Mouse (Mus musculus) hindbrain, embryonic 16.5 days (tissue): Measurements from ENCODE around the gene Rgl1. TPM values are rescaled to one million over a fixed set of nuclear protein-coding genes. Genes with fewer than 3 reads are reported as not detected.
A peak's percentile ranks its signal among the peaks of the same experiment; 100 is the strongest.

Experiments
- ATAC-seq: fragments of 200-750 bp; cut with Nextera tagmentation; 2 replicates; pipeline ENCODE4 v1.8.0; 2017; ENCODE audit warnings: moderate TSS enrichment, moderate library complexity
- H3K27ac ChIP-seq: fragments of 300-500 bp; sonication (generic); 2 replicates; pipeline ENCODE4 v1.5.1; 2014; ENCODE audit warnings: low read depth, mild to moderate bottlenecking, control low read depth, low read length, moderate library complexity
- H3K27me3 ChIP-seq: fragments of 300-500 bp; sonication (generic); replicated peaks from 2 replicates; pipeline ENCODE4 v1.6.1; 2014; ENCODE audit warnings: low read length; ENCODE audit not compliant: control insufficient read depth, insufficient read depth
- H3K36me3 ChIP-seq: fragments of 300-500 bp; sonication (generic); 2 replicates; pipeline ENCODE4 v1.6.1; 2014; ENCODE audit warnings: mild to moderate bottlenecking, low read length, moderate library complexity, mixed read lengths; ENCODE audit not compliant: control insufficient read depth, insufficient read depth
- H3K4me1 ChIP-seq: fragments of 300-500 bp; sonication (generic); 2 replicates; pipeline ENCODE4 v1.6.1; 2014; ENCODE audit warnings: low read depth, low read length; ENCODE audit not compliant: control insufficient read depth, insufficient read depth
- H3K4me2 ChIP-seq: fragments of 300-500 bp; sonication (generic); 2 replicates; pipeline ENCODE4 v1.6.1; 2014; ENCODE audit warnings: mild to moderate bottlenecking, low read length, control low read depth, moderate library complexity
- H3K4me3 ChIP-seq: fragments of 300-500 bp; sonication (generic); 2 replicates; pipeline ENCODE4 v1.5.1; 2014; ENCODE audit warnings: mild to moderate bottlenecking, low read length, control low read depth, moderate library complexity
- H3K9ac ChIP-seq: fragments of 300-500 bp; sonication (generic); 2 replicates; pipeline ENCODE4 v1.6.1; 2014; ENCODE audit warnings: low read depth, mild to moderate bottlenecking, control low read depth, low read length, moderate library complexity
- H3K9me3 ChIP-seq: fragments of 300-500 bp; sonication (generic); 2 replicates; pipeline ENCODE4 v1.6.1; 2014; ENCODE audit warnings: mild to moderate bottlenecking, low read length, moderate library complexity; ENCODE audit not compliant: control insufficient read depth
- WGBS: fragments of 180-500 bp; shearing (Covaris S2); extraction: QIAGEN DNeasy Blood & Tissue Kit; methylation state at CpG from one replicate; pipeline ENCODE4 v1.1.7; 2014; 5-methylcytosine and 5-hydroxymethylcytosine counted together
- polyA plus RNA-seq: library from polyadenylated mRNA; unstranded; fragments of >200 nt; fragmentation: Nextera tagmentation; extraction: Ambion mirVana; gene quantifications from 2 replicates; pipeline ENCODE4 v1.2.1, GENCODE M21; 2015

Gene Rgl1
- polyA plus RNA-seq, 1 experiment from 2014 or later = 18.4 TPM

- ATAC-seq = no peak
- Histone ChIP-seq H3K9me3 (no peaks in the 10 kb centered on the region), H3K4me2 (no peak overlapping the region), H3K4me3 (no peak overlapping the region), H3K9ac (no peak overlapping the region), H3K27ac (no peak overlapping the region), H3K36me3 (no peaks in the 10 kb centered on the region), H3K27me3 (no peaks in the 10 kb centered on the region), H3K4me1 (peaks cover 9% of the 10 kb centered on the region)
- 75% methylated on average over 5 of the region's 5 CpGs for WGBS
Measured at GRCm38 (mm10) chr1:152578944-152579343, 187.2 kb downstream of the Rgl1 start.

DNA sequence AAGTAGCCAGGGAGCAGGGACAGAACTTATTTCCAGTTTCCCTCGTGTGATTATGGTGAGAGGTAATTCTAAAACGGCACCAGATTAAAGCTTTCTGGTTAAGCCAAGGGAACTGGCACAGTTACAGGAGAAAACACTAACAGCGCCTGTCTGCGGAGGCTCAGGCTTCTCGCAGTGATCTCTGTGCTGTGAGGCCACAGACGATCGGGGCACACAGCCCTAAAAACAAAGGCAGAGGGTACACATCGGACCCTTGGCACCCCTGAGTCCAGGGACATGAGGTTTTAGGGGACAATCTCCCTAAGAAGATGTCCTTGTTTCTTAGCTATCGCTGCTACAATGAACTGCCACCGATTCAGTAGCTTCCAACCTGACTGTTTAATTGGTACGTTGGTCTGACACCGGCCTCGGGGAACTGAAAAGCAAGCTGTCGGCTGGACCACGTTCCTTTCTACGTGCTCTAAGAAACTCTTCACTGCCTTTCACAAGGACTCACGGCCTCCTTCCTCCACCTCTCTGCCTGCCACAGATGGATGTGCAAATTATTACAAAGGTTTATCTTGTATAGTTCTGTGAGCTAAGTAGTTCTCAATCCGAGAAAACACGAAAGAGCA lies 187.9 kb downstream of the Rgl1 start:
- H3K27ac ChIP-seq = peak overlapping the region; percentile 9; the same call in 1 of the 2 replicates
- ATAC-seq = no peak
- H3K4me1 ChIP-seq = peaks cover 14% of the 10 kb centered on the region
- no peak overlapping the region for H3K9ac ChIP-seq
- WGBS = 30% methylated on average over 19 of the region's 19 CpGs
- H3K9me3 ChIP-seq = no peaks in the 10 kb centered on the region
- no peak overlapping the region for H3K4me3 ChIP-seq
- H3K4me2 ChIP-seq = peak overlapping the region; percentile 32
- H3K27me3 ChIP-seq = no peaks in the 10 kb centered on the region
- no peaks in the 10 kb centered on the region for H3K36me3 ChIP-seq

GRCm38 (mm10) chr1:152576614-152577144 lies 189.5 kb downstream of the Rgl1 start:
- Histone ChIP-seq H3K27ac (peak overlapping the region; percentile 4; the same call in 1 of the 2 replicates), H3K4me3 (no peak overlapping the region)
- ATAC-seq = peak; percentile 61

GRCm38 (mm10) chr1:152575096-152575495 lies 191.1 kb downstream of the Rgl1 start:
- no peak for ATAC-seq

More at GRCm38 (mm10) chr1:152576614-152577144, 189.5 kb downstream of the Rgl1 start:
- no peaks in the 10 kb centered on the region for H3K9me3 ChIP-seq
- H3K4me2 ChIP-seq = no peak overlapping the region
- 14% methylated on average over 7 of the region's 7 CpGs for WGBS
- H3K9ac ChIP-seq = no peak overlapping the region
- H3K27me3 ChIP-seq = no peaks in the 10 kb centered on the region
- H3K36me3 ChIP-seq = no peaks in the 10 kb centered on the region
- H3K4me1 ChIP-seq = peaks cover 19% of the 10 kb centered on the region

GRCm38 (mm10) chr1:152573470-152574059 lies 192.6 kb downstream of the Rgl1 start:
- no peaks in the 10 kb centered on the region for H3K9me3 ChIP-seq
- no peak overlapping the region for H3K9ac ChIP-seq
- H3K27me3 ChIP-seq = no peaks in the 10 kb centered on the region
- H3K4me3 ChIP-seq = no peak overlapping the region
- no peaks in the 10 kb centered on the region for H3K36me3 ChIP-seq
- H3K27ac ChIP-seq = no peak overlapping the region
- WGBS = 52% methylated on average over 8 of the region's 8 CpGs
- H3K4me1 ChIP-seq = peaks cover 19% of the 10 kb centered on the region
- no peak for ATAC-seq
- H3K4me2 ChIP-seq = no peak overlapping the region

More at GRCm38 (mm10) chr1:152575096-152575495, 191.1 kb downstream of the Rgl1 start:
- no peak overlapping the region for H3K27ac ChIP-seq
- 69% methylated on average over 5 of the region's 5 CpGs for WGBS
- H3K36me3 ChIP-seq = no peaks in the 10 kb centered on the region
- no peaks in the 10 kb centered on the region for H3K27me3 ChIP-seq
- H3K4me1 ChIP-seq = peaks cover 19% of the 10 kb centered on the region
- no peak overlapping the region for H3K9ac ChIP-seq
- H3K4me2 ChIP-seq = no peak overlapping the region
- H3K4me3 ChIP-seq = no peak overlapping the region
- no peaks in the 10 kb centered on the region for H3K9me3 ChIP-seq

- H3K36me3 ChIP-seq = no peaks in the 10 kb centered on the region
- ATAC-seq = no peak
- WGBS = 23% methylated on average over 7 of the region's 7 CpGs
- H3K27ac ChIP-seq = no peak overlapping the region
- no peaks in the 10 kb centered on the region for H3K9me3 ChIP-seq
- no peak overlapping the region for H3K9ac ChIP-seq
- peaks cover 13% of the 10 kb centered on the region for H3K4me1 ChIP-seq
- H3K27me3 ChIP-seq = no peaks in the 10 kb centered on the region
- H3K4me2 ChIP-seq = no peak overlapping the region
- no peak overlapping the region for H3K4me3 ChIP-seq
Measured at GRCm38 (mm10) chr1:152572755-152573469, 193.2 kb downstream of the Rgl1 start.

DNA sequence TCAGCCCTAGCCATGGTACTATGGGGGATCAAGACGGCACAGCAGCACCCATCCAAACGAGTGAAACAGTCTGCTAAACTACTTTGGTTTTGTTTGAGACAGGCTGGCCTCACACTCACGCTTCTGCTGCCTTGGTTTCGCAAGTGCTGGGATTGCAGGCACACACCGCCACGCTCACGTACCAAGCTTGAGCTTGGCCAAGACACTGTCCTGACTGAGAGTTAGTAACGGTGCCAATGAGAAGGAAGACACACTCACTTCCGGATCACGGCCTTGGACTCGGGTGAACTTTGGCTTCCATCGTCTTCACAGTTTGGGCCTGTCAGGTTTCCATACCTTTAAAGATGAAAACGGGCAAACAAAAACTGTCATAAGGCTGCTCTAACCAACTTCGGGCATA lies 194.8 kb downstream of the Rgl1 start:
- H3K9ac ChIP-seq = no peak overlapping the region
- ATAC-seq = no peak
- no peak overlapping the region for H3K4me2 ChIP-seq
- H3K9me3 ChIP-seq = no peaks in the 10 kb centered on the region
- no peak overlapping the region for H3K27ac ChIP-seq
- WGBS = 95% methylated on average over 14 of the region's 14 CpGs
- H3K4me3 ChIP-seq = no peak overlapping the region
- no peaks in the 10 kb centered on the region for H3K27me3 ChIP-seq
- H3K4me1 ChIP-seq = peaks cover 11% of the 10 kb centered on the region
- H3K36me3 ChIP-seq = no peaks in the 10 kb centered on the region

DNA sequence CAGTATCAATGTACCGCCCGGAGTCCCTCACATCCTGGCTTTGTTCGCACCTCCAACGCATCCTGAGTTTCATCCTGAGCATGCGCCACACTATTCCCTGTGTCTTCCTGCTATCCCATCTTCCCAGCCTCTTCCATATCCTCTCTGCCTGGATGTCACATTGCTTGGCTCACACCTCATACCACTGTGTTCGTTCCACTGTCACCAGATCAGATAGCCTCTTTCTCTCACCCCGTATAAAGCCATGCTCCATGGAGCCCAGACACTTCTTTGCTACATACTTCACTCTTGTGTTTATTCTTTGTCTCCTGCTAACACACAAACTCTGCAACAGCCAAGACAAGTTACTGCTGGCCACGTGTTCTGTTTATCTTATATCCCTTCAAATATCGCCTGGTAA lies 195.5 kb downstream of the Rgl1 start:
- 97% methylated on average over 9 of the region's 9 CpGs for WGBS
- ATAC-seq = no peak
- no peak overlapping the region for H3K4me2 ChIP-seq
- H3K27ac ChIP-seq = no peak overlapping the region
- H3K9me3 ChIP-seq = no peaks in the 10 kb centered on the region
- no peaks in the 10 kb centered on the region for H3K27me3 ChIP-seq
- no peak overlapping the region for H3K9ac ChIP-seq
- H3K36me3 ChIP-seq = no peaks in the 10 kb centered on the region
- H3K4me1 ChIP-seq = peaks cover 11% of the 10 kb centered on the region
- H3K4me3 ChIP-seq = no peak overlapping the region

- no peaks in the 10 kb centered on the region for H3K9me3 ChIP-seq
- WGBS = 85% methylated on average over 5 of the region's 5 CpGs
- no peak for ATAC-seq
- H3K9ac ChIP-seq = no peak overlapping the region
- no peak overlapping the region for H3K4me3 ChIP-seq
- no peak overlapping the region for H3K27ac ChIP-seq
- peaks cover 7% of the 10 kb centered on the region for H3K4me1 ChIP-seq
- no peaks in the 10 kb centered on the region for H3K27me3 ChIP-seq
- no peaks in the 10 kb centered on the region for H3K36me3 ChIP-seq
- H3K4me2 ChIP-seq = no peak overlapping the region
Measured at GRCm38 (mm10) chr1:152563282-152563681, 202.9 kb downstream of the Rgl1 start.
